Comparison of ENCODE assay signal across 25 mouse cellular contexts in genomic region chr2:19385772-19386171, GRCm38 (mm10). TPM values are rescaled to one million over a fixed set of nuclear protein-coding genes. Genes with fewer than 3 reads are reported as not detected.
"Had no signal": no experiment of that assay in that cellular context is flagged by ENCODE, and none has a peak within 500 bp of the region (broad histone marks: within the 10 kb centered on the region; RNA-seq: fewer than 3 reads in every experiment).

No protein-coding gene starts in this region.

- H3K4me1 ChIP-seq: lung, embryonic 15.5 days; neural tube, embryonic 13.5 days; neural tube, embryonic 15.5 days had no signal

- H3K36me3 ChIP-seq: lung, embryonic 15.5 days; midbrain, embryonic 10.5 days; midbrain, embryonic 13.5 days; neural tube, embryonic 13.5 days; neural tube, embryonic 15.5 days had no signal

- H3K27me3 ChIP-seq: lung, embryonic 15.5 days; midbrain, embryonic 13.5 days; neural tube, embryonic 13.5 days; neural tube, embryonic 15.5 days had no signal

- H3K4me3 ChIP-seq: lung, embryonic 15.5 days; midbrain, embryonic 10.5 days; midbrain, embryonic 13.5 days; myocyte; neural tube, embryonic 13.5 days; neural tube, embryonic 15.5 days had no signal

- H3K4me2 ChIP-seq: lung, embryonic 15.5 days; midbrain, embryonic 13.5 days; neural tube, embryonic 13.5 days; neural tube, embryonic 15.5 days had no signal

- ATAC-seq: lung, postnatal 0 days; midbrain, embryonic 13.5 days; midbrain, embryonic 16.5 days had no signal

- DNase-seq: lung, adult 2 months; lung, postnatal 14 days; lung, postnatal 36 days; retina, postnatal 1 day; right cerebral cortex, adult 18-20 months; right cerebral cortex, postnatal 25 days; right cerebral cortex, postnatal 4 days; spleen, adult 18-20 months; thymus, adult 18-20 months; thymus, postnatal 14 days; thymus, postnatal 36 days had no signal

- H3K9me3 ChIP-seq: lung, embryonic 15.5 days; midbrain, embryonic 10.5 days; midbrain, embryonic 13.5 days; neural tube, embryonic 13.5 days; neural tube, embryonic 15.5 days had no signal

- H3K9ac ChIP-seq: lung, embryonic 15.5 days; midbrain, embryonic 13.5 days; neural tube, embryonic 13.5 days; neural tube, embryonic 15.5 days had no signal

- H3K27ac ChIP-seq: lung, embryonic 15.5 days; macrophage; midbrain, embryonic 10.5 days; midbrain, embryonic 13.5 days; neural tube, embryonic 13.5 days; neural tube, embryonic 15.5 days had no signal

RNA-seq across cellular contexts. Expression of gene Ptf1a, which starts 59.7 kb away (rescaled TPM):
- total RNA-seq: megakaryocyte progenitor cell, adult 5-6 weeks; megakaryocyte-erythroid progenitor cell, adult 5-6 weeks had no signal
- polyA plus RNA-seq: lung, adult 2 months; lung, embryonic 15.5 days; lung, postnatal 0 days; macrophage; midbrain, embryonic 16.5 days; myocyte; neural tube, embryonic 15.5 days; small intestine, adult 2 months; stomach, embryonic 14.5 days; thymus, postnatal 0 days had no signal
